Mouse (Mus musculus) embryo, embryonic 11.5 days (tissue): ENCODE measurements around the gene Srd5a3.

Experiments
- DNase-seq: peaks from one replicate; pipeline ENCODE4 v3.0.0-alpha.2; 2012; ENCODE audit warnings: low read depth, low spot score

The Srd5a3 gene

DNA sequence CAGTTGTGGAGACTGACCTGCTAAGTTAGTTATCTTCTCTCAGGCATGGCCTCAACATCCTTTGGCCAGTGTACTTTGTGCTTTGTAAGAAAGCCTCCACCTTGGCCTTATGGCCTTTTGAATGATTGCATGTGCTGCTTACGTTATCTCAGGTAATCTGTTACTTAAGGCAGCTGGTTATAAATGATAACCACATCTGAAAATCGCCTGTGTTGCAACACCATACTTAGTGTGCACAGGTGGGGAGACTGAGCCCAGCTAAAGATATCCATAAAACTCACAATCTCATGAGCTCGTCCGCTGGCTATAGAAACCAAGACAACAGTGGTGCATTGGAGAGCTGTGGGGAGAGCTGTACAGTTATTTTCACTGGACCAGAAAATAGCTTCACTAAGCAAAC is 50.5 kb downstream of the Srd5a3 start:
- DNase-seq = no peak

DNA sequence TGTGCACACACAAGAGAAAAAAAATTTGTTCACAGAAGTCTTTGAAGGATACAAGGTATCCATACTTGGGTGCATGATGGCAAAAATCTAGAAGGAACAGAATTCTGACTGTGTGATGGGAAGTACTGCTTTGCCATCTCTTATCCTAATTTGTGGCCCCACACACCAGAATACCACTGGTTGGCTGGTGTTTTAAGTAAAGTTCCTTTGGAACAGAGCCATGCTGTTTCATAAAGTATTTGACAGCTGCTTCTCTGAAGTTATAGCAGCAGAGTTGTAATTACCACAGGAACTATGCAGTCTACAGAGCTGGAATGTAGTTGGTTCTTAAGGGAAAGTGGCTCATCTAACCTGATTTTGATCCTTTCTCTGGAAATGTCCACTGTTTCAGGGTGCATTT is 53.0 kb downstream of the Srd5a3 start:
- no peak for DNase-seq

DNA sequence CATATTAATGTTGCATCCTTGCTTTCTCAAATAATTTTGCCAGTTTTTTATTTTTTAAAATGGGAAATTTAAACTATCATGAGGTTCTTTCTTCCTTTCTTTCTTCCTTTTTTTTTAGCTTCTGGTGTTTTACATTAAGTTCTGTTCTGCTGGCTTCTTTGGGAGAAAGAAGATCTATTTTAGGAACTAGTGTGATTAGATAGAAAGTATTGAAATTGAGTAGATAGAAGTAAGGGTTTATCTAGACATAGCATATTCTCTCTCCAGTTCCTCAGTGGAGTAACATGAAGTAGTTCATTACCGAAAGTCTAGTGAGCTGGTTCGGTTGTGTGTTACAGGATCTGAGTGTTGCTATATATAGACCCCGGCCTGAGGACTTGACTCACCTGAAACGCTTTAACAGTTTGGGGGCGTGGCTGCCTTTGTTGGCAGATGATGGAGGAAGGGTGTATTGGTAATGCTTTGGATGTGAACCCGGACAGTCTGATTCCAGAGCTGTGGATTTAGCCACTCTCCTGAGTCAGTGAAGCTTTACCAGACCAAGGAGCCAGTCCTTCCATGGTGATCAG is 54.4 kb downstream of the Srd5a3 start:
- no peak for DNase-seq

DNA sequence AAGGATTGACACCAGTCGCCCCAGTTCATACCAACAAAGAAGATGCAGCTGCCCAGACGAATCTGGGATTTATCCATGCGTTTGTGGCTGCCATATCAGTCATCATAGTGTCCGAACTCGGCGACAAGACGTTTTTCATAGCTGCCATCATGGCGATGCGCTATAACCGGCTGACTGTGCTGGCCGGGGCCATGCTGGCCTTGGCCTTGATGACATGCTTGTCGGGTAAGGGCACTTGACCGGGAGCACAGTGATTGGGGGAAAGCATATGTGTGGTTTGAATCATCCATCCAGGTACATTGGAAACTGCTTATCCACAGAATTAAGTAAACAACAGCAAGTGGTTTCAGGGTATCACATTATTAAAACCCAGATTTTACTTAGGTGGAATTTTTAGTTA is 59.3 kb downstream of the Srd5a3 start:
- no peak for DNase-seq

DNA sequence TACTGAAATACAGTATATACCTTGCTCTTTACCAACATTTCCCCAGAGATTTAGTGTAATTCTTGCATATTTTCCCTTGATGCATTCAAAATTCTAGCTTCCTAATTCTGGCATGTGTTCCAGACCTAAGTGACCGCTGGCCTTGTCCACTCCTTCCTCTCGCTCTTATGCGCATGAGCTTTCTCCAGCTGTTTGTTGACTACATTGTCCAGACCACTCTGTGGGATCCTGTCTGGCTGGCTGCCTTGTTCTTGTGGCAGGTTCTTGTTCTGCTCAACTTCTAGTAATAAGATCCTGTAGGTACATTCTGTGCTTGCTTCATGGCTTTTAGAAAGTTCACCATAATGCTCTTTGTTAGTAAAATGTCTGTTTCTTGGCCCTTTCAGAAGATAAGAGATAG is 63.1 kb downstream of the Srd5a3 start:
- DNase-seq = no peak
